Mouse (Mus musculus): ENCODE measurements around the gene Dhx37.

- no peak for TF ChIP-seq CTCF (IDR thresholded peaks at IDR 0.05; ENCODE audit: low read depth)
- TF ChIP-seq EP300 (IDR thresholded peaks at IDR 0.05; ENCODE audit: low read depth): no peak
Measured at GRCm38 (mm10) chr5:125480434-125481231, 46.7 kb upstream of the Dhx37 start.

Data from liver, postnatal 0 days (tissue).